Mouse (Mus musculus) induced T-regulatory cell, adult 2 months (primary cell): ENCODE measurements around the gene Meis2.

Source experiments
- DNase-seq: peaks from one replicate; pipeline ENCODE4 v3.0.0-alpha.2; 2012; ENCODE audit warnings: low read depth

Gene Meis2

GRCm38 (mm10) chr2:116065570-116066005 is at the start of gene Meis2:
TSS of gene Meis2 (minus strand) at chr2:116065839.
- DNase-seq = peak; percentile 53

DNA sequence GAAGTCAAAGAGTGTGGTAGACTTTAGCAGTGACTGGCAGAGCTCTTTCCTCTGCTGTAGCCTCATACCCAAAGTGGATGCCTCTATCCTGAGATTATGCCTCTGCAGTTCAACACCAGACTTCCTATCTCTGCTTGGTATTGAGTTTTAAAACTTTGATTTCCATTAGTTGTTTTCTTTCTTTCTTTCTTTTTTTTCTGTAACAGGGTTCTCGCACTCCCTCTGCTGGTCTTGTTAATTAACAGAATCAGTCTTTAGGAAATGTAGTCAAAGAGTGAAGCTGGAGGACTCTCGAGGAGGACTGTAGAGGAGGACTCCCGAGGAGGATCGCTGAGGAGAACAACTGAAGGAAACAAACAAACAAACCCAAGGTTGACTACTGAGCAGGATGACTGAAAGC is 40.6 kb upstream of the Meis2 start:
- DNase-seq = no peak

- DNase-seq = no peak
These were observed 39.5 kb upstream of the Meis2 start for GRCm38 (mm10) chr2:116105179-116105578.

DNA sequence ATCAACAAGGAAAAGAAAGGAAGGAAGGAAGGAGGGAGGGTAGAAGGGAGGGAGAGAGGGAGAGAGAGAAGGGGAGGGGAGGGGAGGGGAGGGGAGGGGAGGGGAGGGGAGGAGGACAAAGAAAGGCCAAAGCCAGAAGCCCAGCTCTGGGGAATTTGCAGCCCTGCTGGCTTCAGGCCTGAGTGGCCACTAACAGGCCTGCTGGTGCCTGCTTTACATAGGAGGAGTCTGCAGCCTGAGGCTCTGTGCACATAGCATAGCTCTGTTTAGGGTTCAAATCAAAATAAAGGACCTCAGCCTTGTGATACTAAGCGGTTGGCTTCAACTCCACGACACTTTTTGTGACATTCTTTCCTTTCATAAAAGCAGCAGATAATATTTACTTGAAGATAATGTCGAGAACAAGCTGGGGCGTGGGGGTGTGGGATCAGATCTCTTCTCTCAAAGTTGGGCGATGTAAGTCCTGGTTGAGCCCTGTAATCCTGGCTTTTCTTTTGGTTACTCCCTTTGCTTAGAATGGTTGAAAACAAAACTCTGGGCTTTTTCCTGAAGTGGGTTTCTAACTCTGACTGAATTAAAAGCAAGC is 37.9 kb upstream of the Meis2 start:
- no peak for DNase-seq

GRCm38 (mm10) chr2:116101221-116101620 is 35.6 kb upstream of the Meis2 start:
- peak; percentile 36 for DNase-seq

DNA sequence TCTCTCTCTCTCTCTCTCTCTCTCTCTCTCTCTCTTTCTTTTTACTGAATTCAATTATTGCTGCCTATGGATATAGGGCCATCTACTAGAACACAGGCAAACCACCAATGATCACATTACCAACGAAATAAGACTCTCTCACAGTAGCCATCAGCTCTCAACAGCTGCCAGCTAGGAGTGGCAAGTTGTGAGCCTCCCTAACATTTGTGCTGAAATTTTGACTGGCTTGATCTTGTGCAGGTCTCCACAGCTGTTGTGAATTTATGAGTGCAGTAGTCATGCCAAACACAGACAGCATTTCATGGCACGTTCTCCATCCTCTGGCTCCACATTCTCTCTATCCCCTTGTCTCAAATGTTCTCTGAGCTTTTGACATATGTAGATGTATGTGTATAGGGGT is 15.3 kb upstream of the Meis2 start:
- no peak for DNase-seq

DNA sequence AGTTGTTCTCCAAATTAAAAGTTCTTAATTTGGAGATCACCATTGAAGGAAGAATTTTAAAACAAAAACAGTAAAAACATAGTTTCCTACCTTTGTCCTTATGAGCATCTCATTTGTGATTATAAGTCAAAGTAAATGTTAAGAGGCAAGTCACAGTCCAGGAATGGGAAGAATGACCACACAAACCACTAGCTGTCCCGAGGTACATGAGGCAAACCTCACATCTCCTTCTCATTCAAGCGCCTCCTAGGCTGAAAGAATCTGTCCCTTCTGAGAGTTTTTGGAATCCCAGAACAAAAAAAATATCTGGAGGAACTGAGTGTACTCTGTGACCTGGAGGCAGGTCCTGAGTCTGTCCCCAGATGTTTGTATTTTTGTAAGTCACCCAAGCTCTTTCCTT is 13.2 kb upstream of the Meis2 start:
- DNase-seq = no peak

DNA sequence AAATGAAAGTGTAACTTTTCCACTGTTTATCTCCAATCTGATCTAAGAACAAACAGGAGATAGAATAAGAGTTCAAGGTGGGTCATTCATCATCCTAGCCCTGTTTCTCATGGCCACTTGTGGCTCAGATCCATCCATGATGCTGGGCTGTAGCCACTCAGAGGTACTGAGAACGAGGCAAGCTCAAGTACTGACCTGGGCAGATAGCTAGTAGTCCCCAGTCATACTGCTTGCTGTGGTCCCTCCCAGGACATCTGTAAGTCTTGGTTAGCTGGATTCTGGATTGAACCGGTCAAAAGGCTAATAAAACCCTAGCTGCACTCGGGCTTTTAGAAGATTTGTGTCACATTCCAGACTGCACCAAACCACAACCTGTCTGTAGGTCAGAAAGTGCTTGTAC is 12.1 kb upstream of the Meis2 start:
- DNase-seq = no peak

- DNase-seq = no peak
These were observed 11.3 kb upstream of the Meis2 start for GRCm38 (mm10) chr2:116076752-116077480.

DNA sequence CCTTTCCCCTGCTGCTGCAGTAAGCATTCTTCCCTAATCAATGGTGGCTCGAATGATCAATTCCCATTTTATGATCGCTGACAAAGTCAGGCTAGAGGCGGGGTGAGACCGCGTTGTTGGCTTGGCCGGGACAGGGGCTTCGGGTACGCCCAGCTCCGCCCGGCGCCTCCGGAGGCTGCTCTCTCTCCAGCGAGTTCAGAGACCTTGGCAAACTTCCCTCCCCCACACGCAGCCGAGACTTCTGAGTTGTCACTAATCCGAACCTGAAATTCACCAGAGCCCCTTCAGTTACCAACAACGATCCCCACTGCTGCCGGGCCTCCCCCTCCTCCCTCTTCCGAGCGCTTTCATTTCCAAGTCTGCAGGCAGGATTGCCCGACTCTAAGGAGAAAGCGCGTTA is 10.3 kb upstream of the Meis2 start:
- DNase-seq = no peak

GRCm38 (mm10) chr2:116075477-116075876 is 9.8 kb upstream of the Meis2 start:
- no peak for DNase-seq

- no peak for DNase-seq
These were observed 9.2 kb upstream of the Meis2 start for GRCm38 (mm10) chr2:116074726-116075440.

GRCm38 (mm10) chr2:116074061-116074460 is 8.4 kb upstream of the Meis2 start:
- DNase-seq = no peak

GRCm38 (mm10) chr2:116073311-116073904 is 7.8 kb upstream of the Meis2 start:
- DNase-seq = no peak

DNA sequence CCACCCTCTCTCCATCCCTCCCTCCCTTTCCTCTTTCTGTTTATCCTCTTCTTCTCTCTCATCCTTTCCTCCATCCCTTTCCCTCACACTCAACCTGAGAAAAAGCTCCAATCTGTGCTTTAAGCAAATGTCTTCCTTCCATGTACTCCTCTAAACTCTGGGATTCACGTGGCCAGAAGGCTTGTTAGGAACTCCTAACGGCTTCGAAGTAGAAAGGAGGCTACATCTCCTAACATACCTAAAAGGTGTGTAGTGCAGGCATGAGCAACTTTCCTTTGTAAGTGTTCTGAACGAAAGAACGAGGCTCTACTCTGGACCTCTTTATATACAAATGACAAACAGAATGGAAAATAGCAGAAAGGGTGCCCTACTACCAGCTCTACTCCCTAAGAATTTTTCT is 7.1 kb upstream of the Meis2 start:
- no peak for DNase-seq

- no peak for DNase-seq
These were observed 6.6 kb upstream of the Meis2 start for GRCm38 (mm10) chr2:116072321-116072640.

GRCm38 (mm10) chr2:116071571-116072320 is 6.1 kb upstream of the Meis2 start:
- peak; percentile 27 for DNase-seq

GRCm38 (mm10) chr2:116070614-116071425 is 5.2 kb upstream of the Meis2 start:
- DNase-seq = no peak

DNA sequence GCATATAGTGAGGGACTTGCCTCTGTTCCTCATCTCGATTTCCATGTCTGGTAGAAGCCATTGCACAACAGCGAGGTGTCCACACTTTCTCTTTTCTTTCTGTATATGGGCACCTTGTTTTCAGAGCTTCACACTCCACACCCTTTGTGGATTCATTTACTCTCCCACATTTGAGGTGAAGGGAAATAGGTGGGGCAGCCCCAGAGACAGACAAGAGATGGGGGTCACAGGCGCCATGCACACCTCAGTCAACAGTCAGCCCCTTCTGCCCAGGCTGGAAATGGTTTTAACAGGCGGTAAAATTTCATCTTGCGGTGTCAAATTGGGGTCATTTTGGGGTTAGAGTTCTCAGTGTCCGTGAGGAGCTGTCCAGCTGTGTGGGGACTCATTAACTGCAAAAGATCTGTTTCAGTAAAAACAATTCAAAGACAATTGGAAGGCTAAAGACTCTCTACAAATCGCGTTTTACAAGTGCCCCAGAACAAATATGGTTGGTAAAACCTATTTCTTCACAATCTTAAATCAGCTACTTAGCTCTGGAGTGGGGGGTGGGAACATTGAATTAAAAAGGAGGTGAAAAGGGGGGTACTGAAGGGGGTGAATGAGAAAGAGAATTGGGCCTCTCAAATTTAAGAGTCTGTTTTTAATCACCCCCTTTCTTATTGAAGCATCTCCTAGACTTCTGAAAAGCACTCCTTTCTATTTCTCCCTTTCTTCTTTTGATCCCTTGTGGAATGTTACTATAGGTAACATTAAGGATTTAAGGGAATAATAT is 4.0 kb upstream of the Meis2 start:
- DNase-seq = no peak

- DNase-seq = no peak
These were observed 3.3 kb upstream of the Meis2 start for GRCm38 (mm10) chr2:116068901-116069300.

DNA sequence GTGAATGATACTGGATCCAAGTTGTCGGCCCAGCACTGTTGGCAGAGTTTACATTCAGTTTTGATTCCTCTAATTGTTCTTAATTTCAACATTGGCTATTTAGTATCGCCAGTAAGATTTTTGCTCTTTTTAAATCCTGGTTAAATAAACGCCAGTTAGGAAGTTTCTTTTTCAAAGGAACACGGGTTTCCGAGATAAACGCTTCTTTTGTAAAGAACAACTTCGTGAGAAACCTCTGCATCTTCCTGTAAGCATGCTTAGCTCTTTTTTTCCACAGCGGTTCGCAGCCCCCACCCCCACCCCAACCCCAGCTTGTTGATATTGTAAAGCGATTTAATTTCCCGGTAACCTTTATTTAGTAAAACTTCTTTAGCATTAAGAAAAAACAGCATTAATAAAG is 2.8 kb upstream of the Meis2 start:
- no peak for DNase-seq
